Mouse (Mus musculus): ENCODE data around the gene Dhrs7. TPM values are rescaled to one million over a fixed set of nuclear protein-coding genes. Genes with fewer than 3 reads are reported as not detected.
"Not testable (repeated sequence)": the region's sequence is repeated elsewhere in the genome, so short reads cannot be mapped to it uniquely, and the experiment has no call there.

The Dhrs7 gene
- polyA plus RNA-seq, 1 experiment from 2014 or later, result 8.7 TPM

- ATAC-seq (ENCODE audit: low FRiP score, low TSS enrichment); H3K4me2 ChIP-seq (replicated peaks; ENCODE audit: low read depth, low read length); H3K9ac ChIP-seq (ENCODE audit: low read depth, low read length); H3K4me1 ChIP-seq (ENCODE audit: control insufficient read depth, insufficient read depth, low read length); H3K36me3 ChIP-seq (ENCODE audit: control insufficient read depth, insufficient read depth, low read length); H3K27me3 ChIP-seq (ENCODE audit: control insufficient read depth, insufficient read depth, low read length); H3K4me3 ChIP-seq (ENCODE audit: low read length); H3K9me3 ChIP-seq (ENCODE audit: control insufficient read depth, low read length); H3K27ac ChIP-seq (ENCODE audit: low read depth, low read length): not testable (repeated sequence)
- 85% methylated on average over 4 of the region's 4 CpGs for WGBS
These were observed 21.9 kb upstream of the Dhrs7 start for GRCm38 (mm10) chr12:72686566-72686965.

GRCm38 (mm10) chr12:72683612-72684011 is 18.9 kb upstream of the Dhrs7 start:
- H3K27ac ChIP-seq (ENCODE audit: low read depth, low read length), result no peak overlapping the region
- ATAC-seq (ENCODE audit: low FRiP score, low TSS enrichment), result no peak
- no peak overlapping the region for H3K4me3 ChIP-seq (ENCODE audit: low read length)
- no peak overlapping the region for H3K9ac ChIP-seq (ENCODE audit: low read depth, low read length)
- H3K4me1 ChIP-seq (ENCODE audit: control insufficient read depth, insufficient read depth, low read length), result no peaks in the 10 kb centered on the region
- WGBS, result 91% methylated on average over 3 of the region's 3 CpGs
- no peaks in the 10 kb centered on the region for H3K27me3 ChIP-seq (ENCODE audit: control insufficient read depth, insufficient read depth, low read length)
- H3K36me3 ChIP-seq (ENCODE audit: control insufficient read depth, insufficient read depth, low read length), result no peaks in the 10 kb centered on the region
- H3K9me3 ChIP-seq (ENCODE audit: control insufficient read depth, low read length), result no peaks in the 10 kb centered on the region
- no peak overlapping the region for H3K4me2 ChIP-seq (replicated peaks; ENCODE audit: low read depth, low read length)

GRCm38 (mm10) chr12:72682511-72683282 is 18.0 kb upstream of the Dhrs7 start:
- WGBS, result 57% methylated on average over 8 of the region's 8 CpGs
- Histone ChIP-seq H3K4me1 (ENCODE audit: control insufficient read depth, insufficient read depth, low read length) (no peaks in the 10 kb centered on the region), H3K4me2 (replicated peaks; ENCODE audit: low read depth, low read length) (no peak overlapping the region), H3K9me3 (ENCODE audit: control insufficient read depth, low read length) (no peaks in the 10 kb centered on the region), H3K36me3 (ENCODE audit: control insufficient read depth, insufficient read depth, low read length) (no peaks in the 10 kb centered on the region), H3K4me3 (ENCODE audit: low read length) (no peak overlapping the region), H3K27me3 (ENCODE audit: control insufficient read depth, insufficient read depth, low read length) (no peaks in the 10 kb centered on the region), H3K27ac (ENCODE audit: low read depth, low read length) (no peak overlapping the region), H3K9ac (ENCODE audit: low read depth, low read length) (no peak overlapping the region)
- no peak for ATAC-seq (ENCODE audit: low FRiP score, low TSS enrichment)

- H3K4me3 ChIP-seq (ENCODE audit: low read length), result no peak overlapping the region
- H3K9me3 ChIP-seq (ENCODE audit: control insufficient read depth, low read length), result no peaks in the 10 kb centered on the region
- no peak overlapping the region for H3K9ac ChIP-seq (ENCODE audit: low read depth, low read length)
- H3K4me2 ChIP-seq (replicated peaks; ENCODE audit: low read depth, low read length), result no peak overlapping the region
- ATAC-seq (ENCODE audit: low FRiP score, low TSS enrichment), result no peak
- no peaks in the 10 kb centered on the region for H3K4me1 ChIP-seq (ENCODE audit: control insufficient read depth, insufficient read depth, low read length)
- H3K36me3 ChIP-seq (ENCODE audit: control insufficient read depth, insufficient read depth, low read length), result no peaks in the 10 kb centered on the region
- no peaks in the 10 kb centered on the region for H3K27me3 ChIP-seq (ENCODE audit: control insufficient read depth, insufficient read depth, low read length)
- WGBS, result 96% methylated on average over 1 of the region's 1 CpGs
- H3K27ac ChIP-seq (ENCODE audit: low read depth, low read length), result no peak overlapping the region
These were observed 17.2 kb upstream of the Dhrs7 start for GRCm38 (mm10) chr12:72681919-72682318.

- ATAC-seq (ENCODE audit: low FRiP score, low TSS enrichment), result no peak
- WGBS, result 72% methylated on average over 3 of the region's 3 CpGs
- H3K4me1 ChIP-seq (ENCODE audit: control insufficient read depth, insufficient read depth, low read length), result no peaks in the 10 kb centered on the region
- H3K27ac ChIP-seq (ENCODE audit: low read depth, low read length), result no peak overlapping the region
- H3K9ac ChIP-seq (ENCODE audit: low read depth, low read length), result no peak overlapping the region
- H3K27me3 ChIP-seq (ENCODE audit: control insufficient read depth, insufficient read depth, low read length), result no peaks in the 10 kb centered on the region
- no peak overlapping the region for H3K4me2 ChIP-seq (replicated peaks; ENCODE audit: low read depth, low read length)
- no peaks in the 10 kb centered on the region for H3K36me3 ChIP-seq (ENCODE audit: control insufficient read depth, insufficient read depth, low read length)
- H3K4me3 ChIP-seq (ENCODE audit: low read length), result no peak overlapping the region
- no peaks in the 10 kb centered on the region for H3K9me3 ChIP-seq (ENCODE audit: control insufficient read depth, low read length)
These were observed 14.9 kb upstream of the Dhrs7 start for GRCm38 (mm10) chr12:72679635-72680034.

- WGBS, result 70% methylated on average over 2 of the region's 2 CpGs
- no peak for ATAC-seq (ENCODE audit: low FRiP score, low TSS enrichment)
- no peak overlapping the region for H3K27ac ChIP-seq (ENCODE audit: low read depth, low read length)
These were observed 10.1 kb upstream of the Dhrs7 start for GRCm38 (mm10) chr12:72674820-72675219.

GRCm38 (mm10) chr12:72674079-72674797 is 9.5 kb upstream of the Dhrs7 start:
- Histone ChIP-seq H3K4me2 (replicated peaks; ENCODE audit: low read depth, low read length) (no peak overlapping the region), H3K4me1 (ENCODE audit: control insufficient read depth, insufficient read depth, low read length) (no peaks in the 10 kb centered on the region), H3K27ac (ENCODE audit: low read depth, low read length) (no peak overlapping the region), H3K9me3 (ENCODE audit: control insufficient read depth, low read length) (no peaks in the 10 kb centered on the region; the same call in 1 of the 2 replicates), H3K9ac (ENCODE audit: low read depth, low read length) (no peak overlapping the region), H3K36me3 (ENCODE audit: control insufficient read depth, insufficient read depth, low read length) (no peaks in the 10 kb centered on the region), H3K4me3 (ENCODE audit: low read length) (no peak overlapping the region), H3K27me3 (ENCODE audit: control insufficient read depth, insufficient read depth, low read length) (no peaks in the 10 kb centered on the region)
- WGBS, result 72% methylated on average over 7 of the region's 7 CpGs
- ATAC-seq (ENCODE audit: low FRiP score, low TSS enrichment), result no peak

More at GRCm38 (mm10) chr12:72674820-72675219, 10.1 kb upstream of the Dhrs7 start:
- Histone ChIP-seq H3K36me3 (ENCODE audit: control insufficient read depth, insufficient read depth, low read length) (no peaks in the 10 kb centered on the region), H3K27me3 (ENCODE audit: control insufficient read depth, insufficient read depth, low read length) (no peaks in the 10 kb centered on the region), H3K9ac (ENCODE audit: low read depth, low read length) (no peak overlapping the region), H3K4me1 (ENCODE audit: control insufficient read depth, insufficient read depth, low read length) (no peaks in the 10 kb centered on the region), H3K9me3 (ENCODE audit: control insufficient read depth, low read length) (no peaks in the 10 kb centered on the region), H3K4me2 (replicated peaks; ENCODE audit: low read depth, low read length) (no peak overlapping the region), H3K4me3 (ENCODE audit: low read length) (no peak overlapping the region)

GRCm38 (mm10) chr12:72671516-72672135 is 6.9 kb upstream of the Dhrs7 start:
- no peak for ATAC-seq (ENCODE audit: low FRiP score, low TSS enrichment)
- 90% methylated on average over 6 of the region's 6 CpGs for WGBS
- no peak overlapping the region for H3K9ac ChIP-seq (ENCODE audit: low read depth, low read length)
- H3K4me1 ChIP-seq (ENCODE audit: control insufficient read depth, insufficient read depth, low read length), result no peaks in the 10 kb centered on the region
- no peak overlapping the region for H3K4me2 ChIP-seq (replicated peaks; ENCODE audit: low read depth, low read length)
- no peaks in the 10 kb centered on the region for H3K27me3 ChIP-seq (ENCODE audit: control insufficient read depth, insufficient read depth, low read length)
- no peak overlapping the region for H3K27ac ChIP-seq (ENCODE audit: low read depth, low read length)
- no peaks in the 10 kb centered on the region; the same call in 1 of the 2 replicates for H3K9me3 ChIP-seq (ENCODE audit: control insufficient read depth, low read length)
- H3K4me3 ChIP-seq (ENCODE audit: low read length), result no peak overlapping the region
- no peaks in the 10 kb centered on the region for H3K36me3 ChIP-seq (ENCODE audit: control insufficient read depth, insufficient read depth, low read length)

GRCm38 (mm10) chr12:72670921-72671320 is 6.2 kb upstream of the Dhrs7 start:
- H3K9ac ChIP-seq (ENCODE audit: low read depth, low read length), result no peak overlapping the region
- WGBS, result 93% methylated on average over 8 of the region's 8 CpGs
- ATAC-seq (ENCODE audit: low FRiP score, low TSS enrichment), result no peak

More at GRCm38 (mm10) chr12:72670921-72671320, 6.2 kb upstream of the Dhrs7 start:
- Histone ChIP-seq H3K36me3 (ENCODE audit: control insufficient read depth, insufficient read depth, low read length) (no peaks in the 10 kb centered on the region), H3K27ac (ENCODE audit: low read depth, low read length) (no peak overlapping the region), H3K4me2 (replicated peaks; ENCODE audit: low read depth, low read length) (no peak overlapping the region), H3K9me3 (ENCODE audit: control insufficient read depth, low read length) (no peaks in the 10 kb centered on the region; the same call in 1 of the 2 replicates), H3K27me3 (ENCODE audit: control insufficient read depth, insufficient read depth, low read length) (no peaks in the 10 kb centered on the region), H3K4me1 (ENCODE audit: control insufficient read depth, insufficient read depth, low read length) (no peaks in the 10 kb centered on the region), H3K4me3 (ENCODE audit: low read length) (no peak overlapping the region)

All from kidney, embryonic 14.5 days (tissue).